Mouse (Mus musculus): ENCODE results near the gene Dcun1d1.

DNA sequence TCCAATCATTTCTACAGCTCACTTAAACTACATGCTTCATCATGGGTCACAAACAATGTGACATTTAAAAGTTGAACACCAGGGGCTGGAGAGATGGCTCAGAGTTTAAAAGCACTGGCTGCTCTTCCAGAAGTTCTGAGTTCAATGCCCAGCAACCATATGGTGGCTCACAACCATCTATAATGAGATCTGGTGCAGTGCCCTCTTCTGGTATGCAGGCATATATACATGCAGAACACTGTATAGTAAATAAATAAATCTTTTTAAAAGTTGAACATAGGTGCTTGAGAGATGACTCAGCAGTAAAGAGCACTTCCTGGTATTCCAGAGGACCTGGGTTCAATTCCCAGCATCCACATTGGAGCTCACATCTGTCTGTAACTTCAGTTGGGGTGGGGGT lies 54.0 kb downstream of the Dcun1d1 start:
- TF ChIP-seq POLR2A (IDR thresholded peaks at IDR 0.05; ENCODE audit: borderline replicate concordance, extremely low read depth, low read depth, low read length) (no peak), CTCF (IDR thresholded peaks at IDR 0.05; ENCODE audit: insufficient read depth, low read length) (no peak)
